Mouse (Mus musculus) spleen, postnatal 36 days (tissue): ENCODE results near the gene BC100530.
"Not testable (repeated sequence)": the region's sequence is repeated elsewhere in the genome, so short reads cannot be mapped to it uniquely, and the experiment has no call there.

Experiments
- DNase-seq, 2 experiments: peaks; one replicate each; pipeline ENCODE4 v3.0.0; 2022; ENCODE audit warnings: low spot score in 2 of 2, mixed read lengths in 1 of 2

Gene BC100530

GRCm38 (mm10) chr16:36367648-36368047, at the start of gene BC100530:
Gene BC100530, minus strand, starts transcription at chr16:36367748.
- not testable (repeated sequence) for DNase-seq

DNA sequence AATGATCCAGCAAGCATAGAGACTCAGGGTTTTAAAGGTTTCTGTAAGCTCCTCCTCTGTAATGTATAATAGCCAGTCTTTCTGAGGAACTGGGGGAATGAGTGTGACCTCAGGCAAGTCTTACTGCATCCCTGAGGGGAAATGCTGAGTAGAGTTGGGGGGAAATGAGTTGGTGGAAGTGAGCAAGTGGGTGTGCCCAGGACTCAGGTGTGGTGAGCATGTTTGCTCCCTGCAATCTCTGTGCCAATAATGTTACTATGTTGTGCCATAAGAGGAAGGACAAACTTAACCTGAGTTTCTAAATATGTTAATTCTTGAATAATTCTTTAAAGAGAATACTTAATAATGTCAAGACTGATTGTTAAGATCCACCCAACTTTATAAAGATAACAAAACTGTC, 40.8 kb upstream of the BC100530 start, which contains the start of gene Stfa2:
Gene Stfa2, minus strand, starts transcription at position 101 of the 400 bp plus-strand sequence.
- DNase-seq: no peak

- DNase-seq: no peak
These were observed 21.5 kb upstream of the BC100530 start for GRCm38 (mm10) chr16:36389060-36389459.

DNA sequence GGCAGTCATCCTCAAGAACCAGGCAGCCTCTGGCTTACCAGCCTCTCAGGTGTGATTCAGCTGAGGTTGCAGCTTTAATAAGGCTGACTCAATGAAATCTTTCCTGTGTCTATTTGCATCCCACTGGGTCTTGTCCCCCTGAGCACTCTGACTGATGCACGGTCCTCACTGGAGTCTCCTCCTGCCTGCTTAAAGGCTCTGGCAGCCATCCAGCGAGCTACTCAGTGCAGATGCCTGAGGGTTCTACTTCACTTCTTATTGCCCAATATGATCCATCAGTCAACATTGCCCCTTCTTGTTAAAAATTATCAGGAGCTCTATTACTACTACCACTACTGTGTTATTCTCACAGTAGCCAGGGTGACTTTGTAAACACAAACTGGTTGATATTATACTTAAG, 30.4 kb downstream of the BC100530 start:
- DNase-seq: no peak

DNA sequence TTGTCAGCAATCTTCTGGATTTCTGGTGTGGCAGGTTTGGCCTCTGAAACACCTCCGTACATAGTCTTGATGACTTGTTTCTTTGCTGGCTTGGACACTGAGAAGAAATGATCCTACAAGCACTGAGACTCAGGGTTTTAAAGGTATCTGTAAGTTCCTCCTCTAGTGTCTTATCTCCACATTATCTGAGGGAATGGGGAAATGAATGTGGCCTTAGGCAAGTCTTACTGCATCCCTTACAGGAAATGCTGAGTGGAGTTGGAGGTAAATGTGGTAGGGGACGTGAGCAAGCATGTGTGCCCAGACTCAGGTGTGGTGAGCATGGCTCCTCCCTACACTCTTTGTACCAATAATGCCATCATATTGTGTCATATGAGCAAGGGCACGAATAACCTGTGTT, 33.3 kb downstream of the BC100530 start, which contains the start of gene BC117090:
Gene BC117090, minus strand, starts transcription at position 101 of the 400 bp plus-strand sequence.
- DNase-seq: no peak

- no peak for DNase-seq
These were observed 48.3 kb downstream of the BC100530 start for GRCm38 (mm10) chr16:36319286-36319685.

DNA sequence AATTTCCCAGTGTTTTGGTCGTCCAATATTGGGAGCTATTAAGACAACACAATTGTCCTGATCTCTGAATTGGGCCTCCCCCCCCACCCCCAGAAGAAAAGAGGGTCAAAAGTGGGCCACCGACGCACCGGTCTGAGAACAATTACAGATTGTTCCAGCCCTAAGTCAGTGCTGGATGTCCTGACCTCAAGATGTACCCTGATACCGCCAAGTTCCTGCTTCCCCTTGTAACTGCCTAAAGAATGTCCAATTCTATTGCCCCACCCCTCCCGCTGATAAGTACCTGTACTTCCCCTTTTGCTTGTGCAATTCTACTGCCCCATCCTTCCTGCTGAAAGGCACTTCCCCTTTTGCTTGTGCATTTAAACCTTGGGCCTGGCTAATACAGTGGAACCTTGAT, 51.4 kb downstream of the BC100530 start:
- not testable (repeated sequence) for DNase-seq
